Mouse (Mus musculus): ENCODE results near the gene Prc1. TPM values are rescaled to one million over a fixed set of nuclear protein-coding genes. Genes with fewer than 3 reads are reported as not detected.
"Not testable (repeated sequence)": the region's sequence is repeated elsewhere in the genome, so short reads cannot be mapped to it uniquely, and the experiment has no call there.

Gene Prc1
- polyA plus RNA-seq, 1 experiment from 2014 or later: 253 TPM

- H3K9me3 ChIP-seq (replicated peaks): no peaks in the 10 kb centered on the region
- 3% methylated on average over 38 of the region's 38 CpGs for WGBS
- peaks cover 67% of the 10 kb centered on the region for H3K36me3 ChIP-seq
- H3K27me3 ChIP-seq (ENCODE audit: low read depth, poor library complexity, severe bottlenecking): no peaks in the 10 kb centered on the region
- peaks cover 23% of the 10 kb centered on the region for H3K4me1 ChIP-seq
- peak; percentile 97 for DNase-seq (ENCODE audit: low spot score)
- H3K27ac ChIP-seq (replicated peaks): peak within 1 kb of the TSS; percentile 91
- H3K4me3 ChIP-seq: peak within 1 kb of the TSS; percentile 65
These were observed 30.0 kb downstream of the Prc1 start, which contains the start of gene Rccd1 for GRCm38 (mm10) chr7:80324043-80324815. Gene Rccd1, minus strand, starts transcription at chr7:80324454.

- H3K27me3 ChIP-seq (ENCODE audit: low read depth, poor library complexity, severe bottlenecking); H3K27ac ChIP-seq (replicated peaks); H3K9me3 ChIP-seq (replicated peaks); DNase-seq (ENCODE audit: low spot score): not testable (repeated sequence)
- Histone ChIP-seq H3K36me3 (peaks cover 67% of the 10 kb centered on the region), H3K4me1 (peaks cover 23% of the 10 kb centered on the region), H3K4me3 (peak overlapping the region; percentile 65; the same call in 1 of the 2 replicates)
- 67% methylated on average over 5 of the region's 5 CpGs for WGBS
These were observed 30.5 kb downstream of the Prc1 start for GRCm38 (mm10) chr7:80324816-80325119.

- DNase-seq (ENCODE audit: low spot score): no peak
- Histone ChIP-seq H3K27me3 (ENCODE audit: low read depth, poor library complexity, severe bottlenecking) (no peaks in the 10 kb centered on the region), H3K36me3 (peaks cover 67% of the 10 kb centered on the region), H3K4me1 (peaks cover 23% of the 10 kb centered on the region), H3K9me3 (replicated peaks) (no peaks in the 10 kb centered on the region), H3K27ac (replicated peaks) (no peak overlapping the region), H3K4me3 (no peak overlapping the region)
- WGBS: 96% methylated on average over 16 of the region's 16 CpGs
These were observed 31.1 kb downstream of the Prc1 start for GRCm38 (mm10) chr7:80325292-80325868.

DNA sequence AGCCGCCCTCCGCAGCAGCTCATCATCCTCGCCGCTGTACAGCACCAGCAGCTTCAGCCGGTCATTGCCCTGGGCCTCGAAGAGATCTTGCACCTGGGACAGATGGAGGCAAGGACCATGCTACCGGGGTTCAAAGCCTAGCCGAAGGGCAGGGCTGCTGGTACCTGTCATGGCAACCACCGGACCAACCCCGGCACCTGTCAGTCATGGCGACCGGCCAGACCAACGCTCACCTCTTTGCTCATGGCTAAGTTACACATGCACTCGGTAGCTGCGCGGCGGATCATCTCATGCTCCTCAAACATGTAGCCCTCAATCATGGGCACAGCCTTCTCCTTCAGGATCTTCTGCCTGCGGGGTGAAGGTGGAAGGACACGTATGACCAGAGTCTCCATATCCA lies 31.8 kb downstream of the Prc1 start:
- no peak for DNase-seq (ENCODE audit: low spot score)
- no peak overlapping the region for H3K27ac ChIP-seq (replicated peaks)
- peaks cover 23% of the 10 kb centered on the region for H3K4me1 ChIP-seq
- H3K4me3 ChIP-seq: no peak overlapping the region
- peaks cover 67% of the 10 kb centered on the region for H3K36me3 ChIP-seq
- no peaks in the 10 kb centered on the region for H3K27me3 ChIP-seq (ENCODE audit: low read depth, poor library complexity, severe bottlenecking)
- 96% methylated on average over 19 of the region's 19 CpGs for WGBS
- no peaks in the 10 kb centered on the region for H3K9me3 ChIP-seq (replicated peaks)

GRCm38 (mm10) chr7:80330278-80330677 lies 36.0 kb downstream of the Prc1 start:
- Histone ChIP-seq H3K27me3 (ENCODE audit: low read depth, poor library complexity, severe bottlenecking) (no peaks in the 10 kb centered on the region), H3K4me1 (peaks cover under 1% of the 10 kb centered on the region; the same call in 1 of the 2 replicates), H3K4me3 (no peak overlapping the region), H3K36me3 (peaks cover 100% of the 10 kb centered on the region), H3K9me3 (replicated peaks) (peaks cover 10% of the 10 kb centered on the region), H3K27ac (replicated peaks) (no peak overlapping the region)
- DNase-seq (ENCODE audit: low spot score): no peak
- WGBS: 92% methylated on average over 8 of the region's 8 CpGs

DNA sequence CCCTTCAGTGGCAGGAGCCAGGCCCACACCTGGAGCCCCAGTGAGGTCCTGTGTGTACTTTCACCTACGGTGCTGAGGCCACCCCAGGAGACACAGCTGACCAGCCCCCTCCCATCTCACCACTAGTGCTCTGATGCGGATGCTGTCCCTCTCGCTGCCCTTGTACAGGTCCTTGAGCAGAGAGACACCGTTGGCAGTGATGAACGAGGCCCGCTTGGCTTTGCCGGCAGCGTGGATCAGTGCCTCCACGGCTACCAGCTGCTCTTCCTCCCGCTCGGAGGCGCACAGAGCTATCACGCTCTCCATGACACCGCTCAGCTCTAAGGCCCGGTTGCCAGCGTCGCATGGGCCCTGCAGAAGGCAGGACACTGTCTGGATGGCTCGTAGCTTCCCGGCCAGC lies 37.2 kb downstream of the Prc1 start:
- peaks cover 100% of the 10 kb centered on the region for H3K36me3 ChIP-seq
- DNase-seq (ENCODE audit: low spot score): no peak

DNA sequence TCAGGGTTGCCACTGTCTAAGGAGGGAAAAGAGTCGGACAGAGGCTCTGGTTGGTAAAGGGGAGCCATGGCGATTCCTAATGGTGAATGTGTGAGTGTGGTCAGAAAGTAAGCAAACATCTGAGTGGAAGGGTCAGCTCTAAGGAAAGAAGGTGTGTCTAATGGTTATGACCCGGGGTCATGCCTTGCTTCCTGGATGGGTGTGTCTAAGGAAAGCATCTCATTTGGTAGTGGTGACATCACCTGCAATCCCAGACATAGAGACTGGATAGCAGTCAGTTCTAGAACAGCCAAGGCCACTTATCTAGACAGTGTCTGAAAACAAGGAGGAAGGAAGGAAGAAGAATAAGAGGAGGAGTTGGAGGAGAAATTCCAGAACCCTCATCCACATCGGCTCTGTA lies 40.6 kb downstream of the Prc1 start:
- peaks cover 82% of the 10 kb centered on the region for H3K36me3 ChIP-seq
- peaks cover 16% of the 10 kb centered on the region for H3K4me1 ChIP-seq
- no peak overlapping the region for H3K27ac ChIP-seq (replicated peaks)
- H3K9me3 ChIP-seq (replicated peaks): peaks cover 10% of the 10 kb centered on the region
- DNase-seq (ENCODE audit: low spot score): no peak
- H3K4me3 ChIP-seq: no peak overlapping the region
- H3K27me3 ChIP-seq (ENCODE audit: low read depth, poor library complexity, severe bottlenecking): no peaks in the 10 kb centered on the region
- WGBS: 97% methylated on average over 4 of the region's 4 CpGs

More for the DNA sequence above, 37.2 kb downstream of the Prc1 start:
- Histone ChIP-seq H3K4me3 (no peak overlapping the region), H3K9me3 (replicated peaks) (peaks cover 10% of the 10 kb centered on the region), H3K4me1 (no peaks in the 10 kb centered on the region), H3K27me3 (ENCODE audit: low read depth, poor library complexity, severe bottlenecking) (no peaks in the 10 kb centered on the region), H3K27ac (replicated peaks) (no peak overlapping the region)
- 96% methylated on average over 19 of the region's 19 CpGs for WGBS

- no peak for DNase-seq (ENCODE audit: low spot score)
- Histone ChIP-seq H3K27me3 (ENCODE audit: low read depth, poor library complexity, severe bottlenecking) (peaks cover 10% of the 10 kb centered on the region), H3K4me1 (peaks cover 36% of the 10 kb centered on the region), H3K36me3 (peaks cover 61% of the 10 kb centered on the region), H3K27ac (replicated peaks) (no peak overlapping the region), H3K4me3 (no peak overlapping the region), H3K9me3 (replicated peaks) (peaks cover 10% of the 10 kb centered on the region)
- WGBS: 92% methylated on average over 3 of the region's 3 CpGs
These were observed 42.7 kb downstream of the Prc1 start for GRCm38 (mm10) chr7:80336932-80337331.

DNA sequence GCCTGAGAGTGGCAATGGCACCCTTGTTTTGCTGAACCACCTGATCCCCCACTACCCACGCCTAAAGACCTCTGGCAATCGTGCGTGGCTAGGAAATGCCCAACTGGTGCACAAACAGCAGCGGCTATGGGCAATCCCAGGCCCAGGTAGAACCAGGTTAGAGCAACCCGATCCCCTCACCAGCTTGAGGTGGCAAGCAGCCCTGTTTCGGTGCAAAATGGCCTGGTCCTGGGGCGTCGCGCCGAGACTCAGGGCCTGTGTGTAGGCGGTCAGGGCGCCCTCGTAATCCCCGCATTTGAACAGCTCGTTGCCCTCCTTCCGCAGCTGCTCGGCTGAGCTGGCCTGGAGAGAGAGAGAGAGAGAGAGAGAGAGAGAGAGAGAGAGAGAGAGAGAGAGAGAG lies 45.1 kb downstream of the Prc1 start:
- H3K36me3 ChIP-seq: peaks cover 37% of the 10 kb centered on the region
- no peaks in the 10 kb centered on the region for H3K9me3 ChIP-seq (replicated peaks)
- peaks cover 16% of the 10 kb centered on the region for H3K27me3 ChIP-seq (ENCODE audit: low read depth, poor library complexity, severe bottlenecking)
- 12% methylated on average over 17 of the region's 17 CpGs for WGBS
- peaks cover 55% of the 10 kb centered on the region for H3K4me1 ChIP-seq
- peak overlapping the region; percentile 85 for H3K27ac ChIP-seq (replicated peaks)
- H3K4me3 ChIP-seq: peak overlapping the region; percentile 72
- peak; percentile 41 for DNase-seq (ENCODE audit: low spot score)

DNA sequence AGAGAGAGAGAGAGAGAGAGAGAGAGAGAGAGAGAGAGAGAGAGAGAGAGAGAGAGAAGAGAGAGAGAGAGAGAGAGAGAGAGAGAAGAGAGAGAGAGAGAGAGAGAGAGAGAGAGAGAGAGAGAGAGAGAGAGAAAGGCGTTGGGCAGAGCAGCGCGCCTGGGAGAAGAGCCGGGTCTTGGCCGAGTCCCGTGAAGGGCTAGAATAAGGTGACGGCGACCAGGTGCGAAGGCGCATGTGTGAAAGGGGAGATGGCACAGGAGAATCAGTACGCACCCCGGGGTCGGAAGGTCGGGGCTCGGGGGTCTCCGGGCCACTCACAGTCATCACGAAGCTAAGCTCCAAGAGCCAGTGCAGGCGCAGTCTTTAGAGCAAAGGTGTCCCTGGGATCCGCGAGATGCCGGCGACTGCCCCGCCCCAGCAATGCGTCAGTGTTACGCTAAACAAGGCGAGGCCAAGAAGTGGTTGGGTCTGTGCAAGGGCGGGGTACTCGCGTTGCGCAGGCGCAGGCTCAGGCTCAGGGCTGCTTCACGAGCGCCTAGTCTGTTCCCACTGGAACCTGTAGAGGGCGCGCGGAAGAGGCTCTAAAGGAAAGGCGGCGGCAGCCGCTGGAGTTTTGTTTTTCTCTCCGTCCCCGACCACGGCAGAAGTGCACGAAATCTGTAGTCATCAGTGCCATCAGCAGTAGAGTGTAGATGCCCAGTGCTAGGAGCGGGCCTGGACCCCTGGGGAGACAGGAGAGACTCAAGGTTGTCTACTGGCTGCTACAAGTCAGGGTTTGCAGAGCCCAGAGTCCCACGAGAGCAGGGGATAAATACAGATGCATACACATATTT lies 45.8 kb downstream of the Prc1 start:
- Histone ChIP-seq H3K27ac (replicated peaks) (peak overlapping the region; percentile 85), H3K4me1 (peaks cover 55% of the 10 kb centered on the region), H3K27me3 (ENCODE audit: low read depth, poor library complexity, severe bottlenecking) (peaks cover 16% of the 10 kb centered on the region), H3K36me3 (peaks cover 30% of the 10 kb centered on the region), H3K4me3 (peak overlapping the region; percentile 72), H3K9me3 (replicated peaks) (no peaks in the 10 kb centered on the region)
- under 1% methylated on average over 45 of the region's 45 CpGs for WGBS
- peak; percentile 97 for DNase-seq (ENCODE audit: low spot score)

GRCm38 (mm10) chr7:80340793-80341192 lies 46.5 kb downstream of the Prc1 start, which contains the start of gene Unc45a:
Gene Unc45a, minus strand, starts transcription at chr7:80341005.
- 2% methylated on average over 11 of the region's 11 CpGs for WGBS

DNA sequence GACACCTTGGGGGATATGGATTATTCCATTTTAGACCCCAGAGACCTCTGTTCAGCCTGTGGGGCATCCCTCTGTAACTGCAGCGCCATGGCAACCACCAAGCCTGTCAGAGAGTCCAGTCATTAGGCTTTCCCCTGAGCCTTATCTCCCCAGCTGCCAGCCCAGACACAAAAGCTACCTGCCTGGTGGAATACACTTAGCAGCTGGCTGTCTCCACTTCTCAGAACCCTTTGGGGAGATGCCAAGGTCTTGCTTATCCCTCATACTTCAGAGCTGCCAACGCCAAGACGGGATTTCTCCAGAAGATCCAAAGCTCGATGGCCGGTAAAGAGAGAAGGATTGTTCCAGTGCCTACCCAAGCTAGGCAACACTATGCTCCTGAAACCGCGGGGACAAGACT lies 47.5 kb downstream of the Prc1 start:
- no peak overlapping the region for H3K4me3 ChIP-seq
- 78% methylated on average over 7 of the region's 7 CpGs for WGBS

More at GRCm38 (mm10) chr7:80340793-80341192, 46.5 kb downstream of the Prc1 start, which contains the start of gene Unc45a:
- H3K4me3 ChIP-seq: peak within 1 kb of the TSS; percentile 72
- peaks cover 16% of the 10 kb centered on the region for H3K27me3 ChIP-seq (ENCODE audit: low read depth, poor library complexity, severe bottlenecking)
- H3K36me3 ChIP-seq: peaks cover 28% of the 10 kb centered on the region
- peak within 1 kb of the TSS; percentile 85 for H3K27ac ChIP-seq (replicated peaks)
- H3K9me3 ChIP-seq (replicated peaks): no peaks in the 10 kb centered on the region
- peaks cover 55% of the 10 kb centered on the region for H3K4me1 ChIP-seq
- DNase-seq (ENCODE audit: low spot score): peak; percentile 79

More for the DNA sequence above, 47.5 kb downstream of the Prc1 start:
- Histone ChIP-seq H3K9me3 (replicated peaks) (no peaks in the 10 kb centered on the region), H3K4me1 (peaks cover 55% of the 10 kb centered on the region), H3K27ac (replicated peaks) (0 out of 2 replicates have a peak overlapping the region, but pooled peaks have one; percentile 9), H3K27me3 (ENCODE audit: low read depth, poor library complexity, severe bottlenecking) (peaks cover 16% of the 10 kb centered on the region), H3K36me3 (peaks cover 20% of the 10 kb centered on the region)
- no peak for DNase-seq (ENCODE audit: low spot score)
